Mouse (Mus musculus) B cell, adult 62 days (primary cell): Measurements from ENCODE around the gene Rergl. TPM values are rescaled to one million over a fixed set of nuclear protein-coding genes. Genes with fewer than 3 reads are reported as not detected.

ENCODE experiments used
- total RNA-seq: library from RNA; stranded (reverse); gene quantifications from 4 replicates; pipeline ENCODE4 v1.2.4, GENCODE M21; 2023

Rergl gene
- total RNA-seq: not detected in 4 replicates

GRCm38 (mm10) chr6:139501876-139502275, at the start of gene Rergl:
Rergl (minus strand) TSS chr6:139501976.

Other genes starting within 250 kb of the Rergl start
- not detected in 4 replicates for gene Pik3c2g, start 85.2 kb upstream of the Rergl start, total RNA-seq